Mouse (Mus musculus): Measurements from ENCODE around the gene 0610010K14Rik. TPM values are rescaled to one million over a fixed set of nuclear protein-coding genes. Genes with fewer than 3 reads are reported as not detected.

0610010K14Rik gene
- total and polyA plus RNA-seq, 3 experiments, result 27.7 to 153 (median 75.2) TPM

DNA sequence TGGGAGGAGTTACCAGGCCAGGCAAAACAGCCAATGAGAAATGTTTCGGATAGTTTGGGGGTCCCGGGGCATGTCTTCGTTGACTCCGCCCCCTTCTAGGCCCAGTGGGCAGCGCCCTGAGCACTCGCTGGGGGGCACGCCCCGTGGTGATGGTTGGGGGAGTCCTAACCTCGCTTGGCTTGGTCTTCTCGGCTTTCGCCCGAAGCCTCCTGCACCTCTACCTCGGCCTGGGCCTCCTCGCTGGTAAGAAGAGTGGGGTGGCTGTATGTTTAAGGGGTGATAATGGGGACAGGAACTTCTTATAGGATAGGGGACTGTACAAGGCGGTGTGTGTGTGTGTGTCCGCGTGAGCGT is 22.9 kb downstream of the 0610010K14Rik start:
- no peaks in the 10 kb centered on the region for H3K79me2 ChIP-seq (replicated peaks; ENCODE audit: control insufficient read depth, extremely low read depth, insufficient read depth, poor library complexity, severe bottlenecking)
- H3K36me3 ChIP-seq (replicated peaks in 1 of 2; ENCODE audit: control insufficient read depth in 1 of 2, insufficient read depth in 1 of 2, low read length in 1 of 2), result peaks cover 5 to 48% of the 10 kb centered on the region in 2 experiments
- H3K4me3 ChIP-seq (replicated peaks in 1 of 3; ENCODE audit: low read depth in 2 of 3, low read length in 2 of 3, poor library complexity in 1 of 3), result no peak overlapping the region
- in situ Hi-C loops (cut with MboI; ENCODE audit: low pct_ligation_motif_present, low pct_unique_long_range_greater_than_20kb, low sequenced_read_pairs), result no loop called here
- H3K27ac ChIP-seq (ENCODE audit: insufficient read depth, low read depth), result no peak overlapping the region
- no peak overlapping the region for H3K9ac ChIP-seq (ENCODE audit: insufficient read depth, low read depth)
- H3K9me3 ChIP-seq (replicated peaks; ENCODE audit: low read length), result no peaks in the 10 kb centered on the region
- TF ChIP-seq POLR2A (IDR thresholded peaks at IDR 0.05; ENCODE audit: low read depth, low read length) (no peak; the same call in 1 of the 2 replicates), ZNF384 (IDR thresholded peaks at IDR 0.05; ENCODE audit: low read depth, low read length) (no peak), ZMIZ1 (IDR thresholded peaks at IDR 0.05; ENCODE audit: low read depth, low read length) (no peak), MAZ (IDR thresholded peaks at IDR 0.05; ENCODE audit: low read depth, low read length) (no peak), CHD2 (IDR thresholded peaks at IDR 0.05; ENCODE audit: low read length) (no peak), MAX (IDR thresholded peaks at IDR 0.05; ENCODE audit: low read length) (no peak), JUND (conservative IDR thresholded peaks at IDR 0.05; ENCODE audit: low read depth, low read length) (no peak), GABPA (IDR thresholded peaks at IDR 0.05; ENCODE audit: insufficient replicate concordance, low read depth, low read length) (no peak), TBP (conservative IDR thresholded peaks at IDR 0.05; ENCODE audit: low read depth, low read length) (no peak)
- dilution Hi-C loops (cut with MboI; ENCODE audit: extremely low pct_ligation_motif_present, extremely low pct_unique_long_range_greater_than_20kb, low sequenced_read_pairs), result no loop called here
- no peaks in the 10 kb centered on the region for H3K27me3 ChIP-seq (replicated peaks)
- no peak overlapping the region for H3K4me2 ChIP-seq (ENCODE audit: insufficient read depth, low read depth, poor library complexity, severe bottlenecking)
- DNase-seq (ENCODE audit: extremely low read depth), result no peak
- peaks cover 9 to 18% of the 10 kb centered on the region in 2 experiments; a peak in 3 of 4 replicates for H3K4me1 ChIP-seq (ENCODE audit: control insufficient read depth in 1 of 2, insufficient read depth in 2 of 2)

DNA sequence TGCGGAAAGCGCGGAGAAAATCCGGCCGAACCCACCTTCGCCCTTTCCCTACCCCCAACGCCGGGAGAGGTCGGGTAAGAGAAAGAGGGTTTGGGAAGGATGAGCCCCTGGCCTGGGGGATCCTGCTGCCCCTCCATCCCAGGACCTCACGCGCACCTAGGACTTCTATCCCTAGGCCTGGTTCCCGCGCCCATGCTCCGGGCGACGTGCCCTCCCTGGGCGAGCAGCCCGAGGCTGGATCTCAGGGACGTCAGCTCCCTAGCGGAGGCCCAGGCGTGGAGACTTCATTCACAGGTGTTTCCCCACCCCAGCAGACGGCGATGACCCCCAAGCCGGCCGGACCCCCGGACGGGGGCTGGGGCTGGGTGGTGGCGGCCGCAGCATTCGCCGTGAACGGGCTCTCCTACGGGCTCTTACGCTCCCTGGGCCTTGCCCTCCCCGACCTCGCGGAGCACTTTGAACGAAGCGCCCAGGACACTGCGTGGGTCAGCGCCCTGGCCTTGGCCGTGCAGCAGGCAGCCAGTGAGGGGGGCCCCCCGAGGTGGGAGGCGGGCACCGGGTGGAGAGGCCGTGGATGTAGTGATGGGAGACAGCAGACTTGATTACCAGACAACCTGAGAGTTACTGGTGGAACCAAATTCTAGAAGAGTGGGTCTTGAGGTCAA is 23.4 kb downstream of the 0610010K14Rik start:
- TF ChIP-seq E2F4 (IDR thresholded peaks at IDR 0.05; ENCODE audit: insufficient replicate concordance, low read depth, low read length), result no peak
- no peak for TF ChIP-seq USF1 (IDR thresholded peaks at IDR 0.05; ENCODE audit: low read depth, low read length)
- no peak for TF ChIP-seq MAX (IDR thresholded peaks at IDR 0.05; ENCODE audit: low read length)
- TF ChIP-seq ZMIZ1 (IDR thresholded peaks at IDR 0.05; ENCODE audit: low read depth, low read length), result no peak
- no peak for TF ChIP-seq NRF1 (IDR thresholded peaks at IDR 0.05; ENCODE audit: low read depth, low read length)
- TF ChIP-seq PAX5 (IDR thresholded peaks at IDR 0.05; ENCODE audit: low read length), result no peak
- TF ChIP-seq TBP (conservative IDR thresholded peaks at IDR 0.05; ENCODE audit: low read depth, low read length), result no peak
- no peak for TF ChIP-seq RAD21 (IDR thresholded peaks at IDR 0.05; ENCODE audit: low read depth, low read length)
- no peak for TF ChIP-seq ETS1 (conservative IDR thresholded peaks at IDR 0.05; ENCODE audit: low read depth, low read length)
- TF ChIP-seq BHLHE40 (IDR thresholded peaks at IDR 0.05; ENCODE audit: low read depth, low read length), result no peak
- TF ChIP-seq ZKSCAN1 (IDR thresholded peaks at IDR 0.05; ENCODE audit: borderline replicate concordance, low read depth, low read length), result no peak
- TF ChIP-seq POLR2A (IDR thresholded peaks at IDR 0.05; ENCODE audit: low read depth, low read length), result no peak
- TF ChIP-seq CHD2 (IDR thresholded peaks at IDR 0.05; ENCODE audit: low read length), result no peak
- TF ChIP-seq MYC (IDR thresholded peaks at IDR 0.05; ENCODE audit: low read depth, low read length), result no peak
- no peak for TF ChIP-seq SIN3A (IDR thresholded peaks at IDR 0.05; ENCODE audit: low read length)
- TF ChIP-seq JUND (conservative IDR thresholded peaks at IDR 0.05; ENCODE audit: low read depth, low read length), result no peak
- no peak for TF ChIP-seq MEF2A (IDR thresholded peaks at IDR 0.05; ENCODE audit: borderline replicate concordance, low read depth, low read length)
- H3K9ac ChIP-seq (ENCODE audit: insufficient read depth, low read depth), result no peak overlapping the region
- dilution Hi-C loops (cut with MboI; ENCODE audit: extremely low pct_ligation_motif_present, extremely low pct_unique_long_range_greater_than_20kb, low sequenced_read_pairs), result no loop called here
- H3K27ac ChIP-seq (ENCODE audit: insufficient read depth, low read depth), result no peak overlapping the region
- no peak overlapping the region for H3K4me2 ChIP-seq (ENCODE audit: insufficient read depth, low read depth, poor library complexity, severe bottlenecking)
- peaks cover 8 to 13% of the 10 kb centered on the region in 2 experiments; a peak in 3 of 4 replicates for H3K4me1 ChIP-seq (ENCODE audit: control insufficient read depth in 1 of 2, insufficient read depth in 2 of 2)
- in situ Hi-C loops (cut with MboI; ENCODE audit: low pct_ligation_motif_present, low pct_unique_long_range_greater_than_20kb, low sequenced_read_pairs), result no loop called here
- H3K36me3 ChIP-seq (replicated peaks in 1 of 2; ENCODE audit: control insufficient read depth in 1 of 2, insufficient read depth in 1 of 2, low read length in 1 of 2), result peaks cover 5 to 48% of the 10 kb centered on the region in 2 experiments
- no peaks in the 10 kb centered on the region for H3K9me3 ChIP-seq (replicated peaks; ENCODE audit: low read length)
- DNase-seq (ENCODE audit: extremely low read depth), result no peak
- no peak overlapping the region for H3K4me3 ChIP-seq (replicated peaks in 1 of 3; ENCODE audit: low read depth in 2 of 3, low read length in 2 of 3, poor library complexity in 1 of 3)
- H3K27me3 ChIP-seq (replicated peaks), result no peaks in the 10 kb centered on the region
- H3K79me2 ChIP-seq (replicated peaks; ENCODE audit: control insufficient read depth, extremely low read depth, insufficient read depth, poor library complexity, severe bottlenecking), result no peaks in the 10 kb centered on the region

Data from CH12.LX (cell line).